Mouse (Mus musculus) thymus, adult 2 months (tissue): ENCODE measurements around the gene Pla2g1b.

Experiments
- CTCF ChIP-seq: fragments of 200-500 bp; IDR thresholded peaks from 2 replicates; pipeline ENCODE4 v1.5.1; 2012; ENCODE audit warnings: mild to moderate bottlenecking, control low read depth, low read length, moderate library complexity, borderline replicate concordance; ENCODE audit not compliant: control insufficient read depth, poor library complexity, insufficient read depth; ENCODE audit errors: extremely low read depth
- POLR2A ChIP-seq: fragments of 200-500 bp; IDR thresholded peaks from 2 replicates; pipeline ENCODE4 v1.6.1; 2012; ENCODE audit warnings: mild to moderate bottlenecking, low read length, control low read depth, moderate library complexity; ENCODE audit not compliant: control insufficient read depth, poor library complexity, insufficient read depth; ENCODE audit errors: extremely low read depth

- TF ChIP-seq POLR2A (no peak), CTCF (no peak)
Measured at GRCm38 (mm10) chr5:115454422-115455090, 11.5 kb upstream of the Pla2g1b start.
